Mouse (Mus musculus) T-helper 1 cell (primary cell): ENCODE measurements around the gene Rpp21.
"Not testable (repeated sequence)": the region's sequence is repeated elsewhere in the genome, so short reads cannot be mapped to it uniquely, and the experiment has no call there.

Experiments
- in situ Hi-C: fragments of 300-600 bp; cut with MboI, MseI; formaldehyde crosslinking; loops from one replicate; pipeline ENCODE4 v1.15.1; 2025; ENCODE audit warnings: high pct_unique_total_duplicates

Gene Rpp21

GRCm38 (mm10) chr17:36235300-36235699, 22.6 kb downstream of the Rpp21 start:
- in situ Hi-C loops: not testable (repeated sequence)

- in situ Hi-C loops: no loop called here
Measured at GRCm38 (mm10) chr17:36233572-36233971, 24.3 kb downstream of the Rpp21 start.

- in situ Hi-C loops: no loop called here
Measured at GRCm38 (mm10) chr17:36231318-36231717, 26.6 kb downstream of the Rpp21 start.

GRCm38 (mm10) chr17:36229046-36229445, 28.8 kb downstream of the Rpp21 start:
- in situ Hi-C loops: no loop called here

- in situ Hi-C loops: no loop called here
Measured at GRCm38 (mm10) chr17:36226921-36227320, 30.9 kb downstream of the Rpp21 start.

- in situ Hi-C loops: no loop called here
Measured at GRCm38 (mm10) chr17:36225231-36225824, 32.5 kb downstream of the Rpp21 start.

- in situ Hi-C loops: loop anchor here (25.0 kb wide), 1 partner anchor 1962 kb away; the partner anchor contains the start of gene H2-Ab1
Measured at GRCm38 (mm10) chr17:36224451-36224850, 33.4 kb downstream of the Rpp21 start.

GRCm38 (mm10) chr17:36218594-36219155, 39.2 kb downstream of the Rpp21 start:
- in situ Hi-C loops: loop anchor here (25.0 kb wide), 1 partner anchor 1956 kb away; the partner anchor contains the start of gene H2-Ab1

- in situ Hi-C loops: loop anchor here (25.0 kb wide), 1 partner anchor 1953 kb away; the partner anchor contains the start of gene H2-Ab1
Measured at GRCm38 (mm10) chr17:36215586-36215985, 42.3 kb downstream of the Rpp21 start.

GRCm38 (mm10) chr17:36206846-36207245, 51.0 kb downstream of the Rpp21 start:
- in situ Hi-C loops: loop anchor here (25.0 kb wide), 1 partner anchor 1945 kb away; the partner anchor contains the start of gene H2-Ab1

- in situ Hi-C loops: loop anchor here (25.0 kb wide), 1 partner anchor 1944 kb away; the partner anchor contains the start of gene H2-Ab1
Measured at GRCm38 (mm10) chr17:36205862-36206261, 52.0 kb downstream of the Rpp21 start.
